Mouse (Mus musculus): Measurements from ENCODE around the gene Gm33543. TPM values are rescaled to one million over a fixed set of nuclear protein-coding genes. Genes with fewer than 3 reads are reported as not detected.

Gene Gm33543
- polyA plus RNA-seq, 1 experiment from 2014 or later: not detected

- no peak overlapping the region for H3K4me3 ChIP-seq (ENCODE audit: control insufficient read depth in 1 of 2, insufficient read depth in 1 of 2, low read depth in 1 of 2, low read length in 2 of 2)
- H3K9ac ChIP-seq (ENCODE audit: low read length): no peak overlapping the region
- no peaks in the 10 kb centered on the region for H3K9me3 ChIP-seq (ENCODE audit: control insufficient read depth, low read length)
- H3K4me1 ChIP-seq (ENCODE audit: control insufficient read depth in 2 of 2, insufficient read depth in 2 of 2, low read length in 2 of 2): no peaks in the 10 kb centered on the region
- WGBS: 57% methylated on average over 3 of the region's 3 CpGs
- no peak for ATAC-seq (ENCODE audit: insufficient number of reproducible peaks, insufficient read depth, low FRiP score, low read depth)
- H3K36me3 ChIP-seq (ENCODE audit: control insufficient read depth, insufficient read depth, low read length): no peaks in the 10 kb centered on the region
- no peaks in the 10 kb centered on the region for H3K27me3 ChIP-seq (ENCODE audit: control insufficient read depth, insufficient read depth, low read length)
- no peak overlapping the region for H3K4me2 ChIP-seq (ENCODE audit: low read length)
- H3K27ac ChIP-seq (replicated peaks in 1 of 2; ENCODE audit: control insufficient read depth in 1 of 2, insufficient read depth in 1 of 2, low read depth in 2 of 2, low read length in 2 of 2): no peak overlapping the region
These were observed 7.8 kb upstream of the Gm33543 start for GRCm38 (mm10) chr10:95850504-95850903.

GRCm38 (mm10) chr10:95846739-95847138, 4.0 kb upstream of the Gm33543 start:
- Histone ChIP-seq H3K4me2 (ENCODE audit: low read length) (no peak overlapping the region), H3K27ac (replicated peaks in 1 of 2; ENCODE audit: control insufficient read depth in 1 of 2, insufficient read depth in 1 of 2, low read depth in 2 of 2, low read length in 2 of 2) (no peak overlapping the region), H3K4me3 (ENCODE audit: control insufficient read depth in 1 of 2, insufficient read depth in 1 of 2, low read depth in 1 of 2, low read length in 2 of 2) (no peak overlapping the region), H3K4me1 (ENCODE audit: control insufficient read depth in 2 of 2, insufficient read depth in 2 of 2, low read length in 2 of 2) (no peaks in the 10 kb centered on the region), H3K27me3 (ENCODE audit: control insufficient read depth, insufficient read depth, low read length) (no peaks in the 10 kb centered on the region), H3K36me3 (ENCODE audit: control insufficient read depth, insufficient read depth, low read length) (no peaks in the 10 kb centered on the region), H3K9me3 (ENCODE audit: control insufficient read depth, low read length) (no peaks in the 10 kb centered on the region), H3K9ac (ENCODE audit: low read length) (no peak overlapping the region)
- WGBS: 72% methylated on average over 3 of the region's 3 CpGs
- no peak for ATAC-seq (ENCODE audit: insufficient number of reproducible peaks, insufficient read depth, low FRiP score, low read depth)

- H3K9ac ChIP-seq (ENCODE audit: low read length): no peak overlapping the region
- H3K4me1 ChIP-seq (ENCODE audit: control insufficient read depth in 2 of 2, insufficient read depth in 2 of 2, low read length in 2 of 2): no peaks in the 10 kb centered on the region
- no peak overlapping the region for H3K4me2 ChIP-seq (ENCODE audit: low read length)
- no peak overlapping the region for H3K27ac ChIP-seq (replicated peaks in 1 of 2; ENCODE audit: control insufficient read depth in 1 of 2, insufficient read depth in 1 of 2, low read depth in 2 of 2, low read length in 2 of 2)
- H3K9me3 ChIP-seq (ENCODE audit: control insufficient read depth, low read length): no peaks in the 10 kb centered on the region
- H3K36me3 ChIP-seq (ENCODE audit: control insufficient read depth, insufficient read depth, low read length): no peaks in the 10 kb centered on the region
- ATAC-seq (ENCODE audit: insufficient number of reproducible peaks, insufficient read depth, low FRiP score, low read depth): no peak
- no peak overlapping the region for H3K4me3 ChIP-seq (ENCODE audit: control insufficient read depth in 1 of 2, insufficient read depth in 1 of 2, low read depth in 1 of 2, low read length in 2 of 2)
- H3K27me3 ChIP-seq (ENCODE audit: control insufficient read depth, insufficient read depth, low read length): no peaks in the 10 kb centered on the region
These were observed 3.6 kb upstream of the Gm33543 start for GRCm38 (mm10) chr10:95846281-95846680.

- Histone ChIP-seq H3K4me2 (ENCODE audit: low read length) (no peak overlapping the region), H3K4me3 (ENCODE audit: control insufficient read depth in 1 of 2, insufficient read depth in 1 of 2, low read depth in 1 of 2, low read length in 2 of 2) (no peak overlapping the region), H3K4me1 (ENCODE audit: control insufficient read depth in 2 of 2, insufficient read depth in 2 of 2, low read length in 2 of 2) (peaks cover 2 to 5% of the 10 kb centered on the region in 2 experiments; a peak in 1 of 4 replicates), H3K9me3 (ENCODE audit: control insufficient read depth, low read length) (no peaks in the 10 kb centered on the region), H3K36me3 (ENCODE audit: control insufficient read depth, insufficient read depth, low read length) (no peaks in the 10 kb centered on the region), H3K27me3 (ENCODE audit: control insufficient read depth, insufficient read depth, low read length) (no peaks in the 10 kb centered on the region), H3K27ac (replicated peaks in 1 of 2; ENCODE audit: control insufficient read depth in 1 of 2, insufficient read depth in 1 of 2, low read depth in 2 of 2, low read length in 2 of 2) (no peak overlapping the region), H3K9ac (ENCODE audit: low read length) (no peak overlapping the region)
- ATAC-seq (ENCODE audit: insufficient number of reproducible peaks, insufficient read depth, low FRiP score, low read depth): no peak
- 77% methylated on average over 1 of the region's 1 CpGs for WGBS
These were observed 1.1 kb upstream of the Gm33543 start for GRCm38 (mm10) chr10:95843878-95844277.

- no peaks in the 10 kb centered on the region for H3K27me3 ChIP-seq (ENCODE audit: control insufficient read depth, insufficient read depth, low read length)
- H3K4me3 ChIP-seq (ENCODE audit: control insufficient read depth in 1 of 2, insufficient read depth in 1 of 2, low read depth in 1 of 2, low read length in 2 of 2): no peak overlapping the region
- H3K4me2 ChIP-seq (ENCODE audit: low read length): no peak overlapping the region
- no peaks in the 10 kb centered on the region for H3K36me3 ChIP-seq (ENCODE audit: control insufficient read depth, insufficient read depth, low read length)
- ATAC-seq (ENCODE audit: insufficient number of reproducible peaks, insufficient read depth, low FRiP score, low read depth): no peak
- peaks cover 2 to 5% of the 10 kb centered on the region in 2 experiments; a peak in 1 of 4 replicates for H3K4me1 ChIP-seq (ENCODE audit: control insufficient read depth in 2 of 2, insufficient read depth in 2 of 2, low read length in 2 of 2)
- WGBS: 90% methylated on average over 3 of the region's 3 CpGs
- H3K9ac ChIP-seq (ENCODE audit: low read length): no peak overlapping the region
- no peaks in the 10 kb centered on the region for H3K9me3 ChIP-seq (ENCODE audit: control insufficient read depth, low read length)
- H3K27ac ChIP-seq (replicated peaks in 1 of 2; ENCODE audit: control insufficient read depth in 1 of 2, insufficient read depth in 1 of 2, low read depth in 2 of 2, low read length in 2 of 2): no peak overlapping the region
These were observed 1.5 kb downstream of the Gm33543 start for GRCm38 (mm10) chr10:95841241-95841640.

- no peak overlapping the region for H3K27ac ChIP-seq (replicated peaks in 1 of 2; ENCODE audit: control insufficient read depth in 1 of 2, insufficient read depth in 1 of 2, low read depth in 2 of 2, low read length in 2 of 2)
- no peak overlapping the region for H3K4me2 ChIP-seq (ENCODE audit: low read length)
- no peak for ATAC-seq (ENCODE audit: insufficient number of reproducible peaks, insufficient read depth, low FRiP score, low read depth)
- peaks cover 2 to 5% of the 10 kb centered on the region in 2 experiments; a peak in 1 of 4 replicates for H3K4me1 ChIP-seq (ENCODE audit: control insufficient read depth in 2 of 2, insufficient read depth in 2 of 2, low read length in 2 of 2)
- 46% methylated on average over 3 of the region's 3 CpGs for WGBS
- H3K27me3 ChIP-seq (ENCODE audit: control insufficient read depth, insufficient read depth, low read length): no peaks in the 10 kb centered on the region
- no peaks in the 10 kb centered on the region for H3K36me3 ChIP-seq (ENCODE audit: control insufficient read depth, insufficient read depth, low read length)
- no peaks in the 10 kb centered on the region for H3K9me3 ChIP-seq (ENCODE audit: control insufficient read depth, low read length)
- no peak overlapping the region for H3K9ac ChIP-seq (ENCODE audit: low read length)
- H3K4me3 ChIP-seq (ENCODE audit: control insufficient read depth in 1 of 2, insufficient read depth in 1 of 2, low read depth in 1 of 2, low read length in 2 of 2): no peak overlapping the region
These were observed 2.9 kb downstream of the Gm33543 start for GRCm38 (mm10) chr10:95839803-95840202.

GRCm38 (mm10) chr10:95839036-95839435, 3.7 kb downstream of the Gm33543 start:
- Histone ChIP-seq H3K9me3 (ENCODE audit: control insufficient read depth, low read length) (no peaks in the 10 kb centered on the region), H3K36me3 (ENCODE audit: control insufficient read depth, insufficient read depth, low read length) (no peaks in the 10 kb centered on the region), H3K27me3 (ENCODE audit: control insufficient read depth, insufficient read depth, low read length) (no peaks in the 10 kb centered on the region), H3K9ac (ENCODE audit: low read length) (no peak overlapping the region), H3K4me2 (ENCODE audit: low read length) (no peak overlapping the region), H3K27ac (replicated peaks in 1 of 2; ENCODE audit: control insufficient read depth in 1 of 2, insufficient read depth in 1 of 2, low read depth in 2 of 2, low read length in 2 of 2) (no peak overlapping the region), H3K4me3 (ENCODE audit: control insufficient read depth in 1 of 2, insufficient read depth in 1 of 2, low read depth in 1 of 2, low read length in 2 of 2) (no peak overlapping the region), H3K4me1 (ENCODE audit: control insufficient read depth in 2 of 2, insufficient read depth in 2 of 2, low read length in 2 of 2) (peaks cover 2 to 5% of the 10 kb centered on the region in 2 experiments; a peak in 1 of 4 replicates)
- WGBS: 86% methylated on average over 4 of the region's 4 CpGs
- no peak for ATAC-seq (ENCODE audit: insufficient number of reproducible peaks, insufficient read depth, low FRiP score, low read depth)

- no peak for ATAC-seq (ENCODE audit: insufficient number of reproducible peaks, insufficient read depth, low FRiP score, low read depth)
- Histone ChIP-seq H3K4me1 (ENCODE audit: control insufficient read depth in 2 of 2, insufficient read depth in 2 of 2, low read length in 2 of 2) (peaks cover 2 to 5% of the 10 kb centered on the region in 2 experiments; a peak in 2 of 4 replicates), H3K27ac (replicated peaks in 1 of 2; ENCODE audit: control insufficient read depth in 1 of 2, insufficient read depth in 1 of 2, low read depth in 2 of 2, low read length in 2 of 2) (no peak overlapping the region), H3K4me2 (ENCODE audit: low read length) (no peak overlapping the region), H3K9ac (ENCODE audit: low read length) (no peak overlapping the region), H3K27me3 (ENCODE audit: control insufficient read depth, insufficient read depth, low read length) (no peaks in the 10 kb centered on the region), H3K4me3 (ENCODE audit: control insufficient read depth in 1 of 2, insufficient read depth in 1 of 2, low read depth in 1 of 2, low read length in 2 of 2) (no peak overlapping the region), H3K36me3 (ENCODE audit: control insufficient read depth, insufficient read depth, low read length) (no peaks in the 10 kb centered on the region), H3K9me3 (ENCODE audit: control insufficient read depth, low read length) (no peaks in the 10 kb centered on the region)
- WGBS: 82% methylated on average over 9 of the region's 9 CpGs
These were observed 6.0 kb downstream of the Gm33543 start for GRCm38 (mm10) chr10:95836530-95837264.
